9 mouse cellular contexts compared by ENCODE assay signal in genomic region chr11:115832523-115832922, GRCm38 (mm10). TPM values are rescaled to one million over a fixed set of nuclear protein-coding genes. Genes with fewer than 3 reads are reported as not detected.
DNase-seq lines count a peak whose midpoint lies in the region; ATAC-seq and TF ChIP-seq lines count a peak whose summit lies in the region.
"Had no signal": no experiment of that assay in that cellular context is flagged by ENCODE, and none has a peak within 500 bp of the region (broad histone marks: within the 10 kb centered on the region; RNA-seq: fewer than 3 reads in every experiment).

No protein-coding gene starts in this region.

- 11% methylated on average over 8 of the region's 8 CpGs for whole genome bisulfite sequencing in heart, embryonic 12.5 days

- peaks cover 86% of the 10 kb centered on the region for H3K4me1 ChIP-seq in heart, embryonic 12.5 days (replicated peaks)

- peak overlapping the region; percentile 57; the same call in 1 of the 2 replicates for H3K9ac ChIP-seq in heart, embryonic 12.5 days
- H3K9ac ChIP-seq: embryonic facial prominence, embryonic 12.5 days had no signal

- intact Hi-C loops in heart, postnatal 25 days (cut with DNase I): no loop called here

- ATAC-seq in heart, embryonic 12.5 days (ENCODE audit: insufficient number of reproducible peaks, low FRiP score): no peak

- no peak overlapping the region for H3ac ChIP-seq in myocyte (ENCODE audit: control insufficient read depth, insufficient read length)

- TF ChIP-seq POLR2A in myocyte (IDR thresholded peaks at IDR 0.05; ENCODE audit: insufficient read length, low read depth): no peak

- no peak overlapping the region for H3K4me3 ChIP-seq in heart, embryonic 12.5 days
- no peak overlapping the region for H3K4me3 ChIP-seq in myocyte
- H3K4me3 ChIP-seq: embryonic facial prominence, embryonic 12.5 days had no signal

- peak; percentile 34 to 60 for DNase-seq in heart, adult 18-20 months
- no peak for DNase-seq in heart, postnatal 25 days (ENCODE audit: low spot score)
- DNase-seq in kidney, postnatal 36 days: peak; percentile 96
- DNase-seq in thymus, postnatal 14 days: no peak
- DNase-seq in frontal cortex, adult 2 months (ENCODE audit: extremely low spot score in 1 of 2, low spot score in 1 of 2): no peak
- no peak for DNase-seq in left cerebral cortex, adult 18-20 months (ENCODE audit: low spot score in 2 of 2)

- H3K27ac ChIP-seq in heart, embryonic 12.5 days (ENCODE audit: poor library complexity, severe bottlenecking): peak overlapping the region; percentile 91
- H3K27ac ChIP-seq: embryonic facial prominence, embryonic 12.5 days had no signal

- no peaks in the 10 kb centered on the region for H3K79me2 ChIP-seq in myocyte (ENCODE audit: control insufficient read depth, insufficient read depth)

- H3K27me3 ChIP-seq in heart, embryonic 12.5 days (replicated peaks): no peaks in the 10 kb centered on the region
- peaks cover 78% of the 10 kb centered on the region for H3K27me3 ChIP-seq in myocyte (ENCODE audit: control insufficient read depth, insufficient read depth, insufficient read length)

- peak overlapping the region; percentile 38 for H3K4me2 ChIP-seq in heart, embryonic 12.5 days
- H3K4me2 ChIP-seq in myocyte (ENCODE audit: low read depth): no peak overlapping the region
- H3K4me2 ChIP-seq: embryonic facial prominence, embryonic 12.5 days had no signal

- no peaks in the 10 kb centered on the region for H3K36me3 ChIP-seq in heart, embryonic 12.5 days
- H3K36me3 ChIP-seq in myocyte (ENCODE audit: control insufficient read depth, insufficient read depth): no peaks in the 10 kb centered on the region
- H3K36me3 ChIP-seq: embryonic facial prominence, embryonic 12.5 days had no signal

- H3K9me3 ChIP-seq in heart, embryonic 12.5 days (replicated peaks): no peaks in the 10 kb centered on the region
- H3K9me3 ChIP-seq: embryonic facial prominence, embryonic 12.5 days had no signal

TF ChIP-seq in myocyte, 11 proteins besides CTCF, POLR2A, EP300 and RAD21:
- no peak for TF ChIP-seq TCF12 (IDR thresholded peaks at IDR 0.05; ENCODE audit: insufficient read depth, poor library complexity, severe bottlenecking)
- TF ChIP-seq MYOG (IDR thresholded peaks at IDR 0.05; ENCODE audit: control insufficient read depth in 1 of 3, insufficient read depth in 1 of 3, insufficient read length in 2 of 3, low read depth in 2 of 3): peak in 2 of 3 experiments; percentile 41 to 73
- TF ChIP-seq POLR2AphosphoS2 (IDR thresholded peaks at IDR 0.05; ENCODE audit: insufficient read length, low read depth): no peak
- TF ChIP-seq TCF3 (IDR thresholded peaks at IDR 0.05; ENCODE audit: insufficient read length, low read depth): no peak
- no peak for TF ChIP-seq CEBPB (IDR thresholded peaks at IDR 0.05; ENCODE audit: insufficient read depth, poor library complexity, severe bottlenecking)
- TF ChIP-seq MAX (IDR thresholded peaks at IDR 0.05; ENCODE audit: low read depth): no peak
- no peak for TF ChIP-seq E2F4 (IDR thresholded peaks at IDR 0.05; ENCODE audit: insufficient read depth)
- TF ChIP-seq USF1 (IDR thresholded peaks at IDR 0.05; ENCODE audit: low read depth): no peak
- peak in 1 of 3 experiments; percentile 64 for TF ChIP-seq MYOD1 (IDR thresholded peaks at IDR 0.05; ENCODE audit: control insufficient read depth in 1 of 3, insufficient read length in 2 of 3, low read depth in 2 of 3)

RNA-seq across cellular contexts. Expression of gene Llgl2, which starts 8.7 kb away (rescaled TPM):
- 10 to 100 TPM; 17.5 to 18.2 TPM for total RNA-seq in heart, adult 18-20 months (2021)
- 10 to 100 TPM; 15.1 to 21.5 TPM for total RNA-seq in heart, postnatal 25 days (2021)
- polyA plus RNA-seq in heart, embryonic 12.5 days (2016; fragmentation: Nextera tagmentation; extraction: Ambion mirVana): 22.5 and 25.8 TPM in 2 replicates
- polyA plus RNA-seq in myocyte (2012; fragmentation: generic; extraction: Trizol): 0.43 TPM
- 2.8 and 3.2 TPM in 2 replicates for polyA plus RNA-seq in frontal cortex, adult 2 months (2012; rRNA removed)
- 1 to 10 TPM; 3.6 to 4.5 TPM for total RNA-seq in left cerebral cortex, adult 18-20 months (2021)

RNA-seq across cellular contexts. Expression of gene Tsen54, which starts 18.0 kb away (rescaled TPM):
- 1 to 10 TPM; 7.1 to 8.5 TPM for total RNA-seq in heart, adult 18-20 months (2021)
- total RNA-seq in heart, postnatal 25 days (2021): 1 to 10 TPM; 9.1 to 9.2 TPM
- 23.0 and 29.2 TPM in 2 replicates for polyA plus RNA-seq in heart, embryonic 12.5 days (2016; fragmentation: Nextera tagmentation; extraction: Ambion mirVana)
- 15.6 TPM for polyA plus RNA-seq in myocyte (2012; fragmentation: generic; extraction: Trizol)
- 15.6 and 16.8 TPM in 2 replicates for polyA plus RNA-seq in frontal cortex, adult 2 months (2012; rRNA removed)
- 10 to 100 TPM; 14.0 to 14.5 TPM for total RNA-seq in left cerebral cortex, adult 18-20 months (2021)

RNA-seq across cellular contexts. Expression of gene Caskin2, which starts 19.1 kb away (rescaled TPM):
- total RNA-seq in heart, adult 18-20 months (2021): 10 to 100 TPM; 39.2 to 42.9 TPM
- 10 to 100 TPM; 41.8 to 52.2 TPM for total RNA-seq in heart, postnatal 25 days (2021)
- polyA plus RNA-seq in heart, embryonic 12.5 days (2016; fragmentation: Nextera tagmentation; extraction: Ambion mirVana): 23.5 and 25.3 TPM in 2 replicates
- polyA plus RNA-seq in myocyte (2012; fragmentation: generic; extraction: Trizol): 8.0 TPM
- 25.8 and 29.3 TPM in 2 replicates for polyA plus RNA-seq in frontal cortex, adult 2 months (2012; rRNA removed)
- 10 to 100 TPM; 17.7 to 18.6 TPM for total RNA-seq in left cerebral cortex, adult 18-20 months (2021)

RNA-seq across cellular contexts. Expression of gene Myo15b, which starts 25.7 kb away (rescaled TPM):
- not detected for total RNA-seq in heart, adult 18-20 months (2021)
- total RNA-seq in heart, postnatal 25 days (2021): under 1 TPM in 1 of 2 experiments, not detected in 1; 0.08 TPM
- 0.17 and 0.37 TPM in 2 replicates for polyA plus RNA-seq in heart, embryonic 12.5 days (2016; fragmentation: Nextera tagmentation; extraction: Ambion mirVana)
- polyA plus RNA-seq in myocyte (2012; fragmentation: generic; extraction: Trizol): 0.23 TPM
- polyA plus RNA-seq in frontal cortex, adult 2 months (2012; rRNA removed): 0.55 and 1.1 TPM in 2 replicates
- under 1 TPM; 0.49 to 0.75 TPM for total RNA-seq in left cerebral cortex, adult 18-20 months (2021)

Comparison
In these comparisons a context has a peak if more than half of its experiments do, and no peak if none do; other contexts are left out.
1. DNase-seq: peak in heart, adult 18-20 months (2 of 2) and kidney, postnatal 36 days (2 of 2); none in heart, postnatal 25 days (single experiment), thymus, postnatal 14 days (single experiment), frontal cortex, adult 2 months (0 of 2) and left cerebral cortex, adult 18-20 months (0 of 2).